Mouse (Mus musculus) thymus, adult 2 months (tissue): Measurements from ENCODE around the gene Bmt2. TPM values are rescaled to one million over a fixed set of nuclear protein-coding genes. Genes with fewer than 3 reads are reported as not detected.

Experiments
- DNase-seq: peaks from one replicate; pipeline ENCODE4 v3.0.0; 2021
- H3K27ac ChIP-seq: fragments of 200-500 bp; 2 replicates; pipeline ENCODE4 v1.5.1; 2012; ENCODE audit warnings: low read length, control low read depth; ENCODE audit not compliant: control insufficient read depth, insufficient read depth
- H3K27me3 ChIP-seq: fragments of 200-500 bp; 2 replicates; pipeline ENCODE4 v1.6.1; 2012; ENCODE audit warnings: mild to moderate bottlenecking, low read length, moderate library complexity, mixed read lengths; ENCODE audit not compliant: control insufficient read depth, insufficient read depth
- H3K36me3 ChIP-seq: fragments of 200-500 bp; 2 replicates; pipeline ENCODE4 v1.6.1; 2012; ENCODE audit warnings: mild to moderate bottlenecking, low read length, moderate library complexity; ENCODE audit not compliant: control insufficient read depth, insufficient read depth
- H3K4me1 ChIP-seq: fragments of 200-500 bp; replicated peaks from 2 replicates; pipeline ENCODE4 v1.6.1; 2012; ENCODE audit warnings: low read length; ENCODE audit not compliant: control insufficient read depth, insufficient read depth
- H3K4me3 ChIP-seq: fragments of 200-500 bp; 2 replicates; pipeline ENCODE4 v1.5.1; 2012; ENCODE audit warnings: mild to moderate bottlenecking, low read length, control low read depth, moderate library complexity; ENCODE audit not compliant: control insufficient read depth, insufficient read depth
- CTCF ChIP-seq: fragments of 200-500 bp; IDR thresholded peaks from 2 replicates; pipeline ENCODE4 v1.5.1; 2012; ENCODE audit warnings: mild to moderate bottlenecking, control low read depth, low read length, moderate library complexity, borderline replicate concordance; ENCODE audit not compliant: control insufficient read depth, poor library complexity, insufficient read depth; ENCODE audit errors: extremely low read depth
- POLR2A ChIP-seq: fragments of 200-500 bp; IDR thresholded peaks from 2 replicates; pipeline ENCODE4 v1.6.1; 2012; ENCODE audit warnings: mild to moderate bottlenecking, low read length, control low read depth, moderate library complexity; ENCODE audit not compliant: control insufficient read depth, poor library complexity, insufficient read depth; ENCODE audit errors: extremely low read depth
- WGBS: fragments of 180-500 bp; shearing (Covaris S2); methylation state at CpG from one replicate; pipeline ENCODE4 v1.1.7; 2018; 5-methylcytosine and 5-hydroxymethylcytosine counted together
- polyA plus RNA-seq: library from polyadenylated mRNA; depleted of rRNA; stranded (reverse); fragments of >200 nt; gene quantifications from 2 replicates; pipeline ENCODE4 v1.2.3, GENCODE M21; 2012; rRNA removed

Gene Bmt2
- polyA plus RNA-seq, 1 experiment, result 3.3 TPM

DNA sequence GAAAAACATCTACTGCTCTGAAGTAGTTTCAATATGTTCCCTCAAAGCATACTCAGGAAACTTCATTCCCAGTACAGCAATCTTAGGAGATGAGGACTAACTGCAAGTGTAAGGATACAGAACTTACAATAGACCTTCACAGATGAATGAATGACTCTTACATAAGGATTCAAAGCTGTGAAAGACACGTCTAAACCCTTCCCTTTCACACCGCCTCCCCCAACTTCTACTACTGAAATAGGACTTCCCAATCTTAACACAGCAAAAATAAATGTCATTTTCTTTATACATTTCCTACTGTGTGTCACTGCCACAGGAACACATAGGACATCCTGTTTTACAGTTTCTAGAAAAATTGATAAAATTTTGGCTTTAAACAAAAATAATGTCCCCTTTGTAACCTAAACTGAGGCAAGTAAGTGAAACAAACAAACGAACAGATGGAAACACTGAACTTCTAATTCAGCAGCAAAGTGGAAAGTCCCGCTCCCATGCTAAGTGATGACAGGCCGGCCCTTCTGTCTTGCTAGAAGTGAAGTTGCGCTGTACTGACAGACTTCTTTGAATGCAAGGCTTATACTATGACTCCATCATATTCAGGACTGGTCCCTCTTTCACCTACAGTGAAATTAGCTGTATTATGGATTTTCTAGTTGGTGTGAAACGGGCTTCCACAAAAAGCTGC is 79.4 kb downstream of the Bmt2 start:
- H3K27ac ChIP-seq, result no peak overlapping the region
- H3K36me3 ChIP-seq, result peaks cover 22% of the 10 kb centered on the region
- peaks cover 3% of the 10 kb centered on the region; the same call in 1 of the 2 replicates for H3K4me1 ChIP-seq
- TF ChIP-seq POLR2A, result no peak
- TF ChIP-seq CTCF, result no peak
- DNase-seq, result no peak
- no peak overlapping the region for H3K4me3 ChIP-seq
- H3K27me3 ChIP-seq, result no peaks in the 10 kb centered on the region
- WGBS, result 87% methylated on average over 7 of the region's 7 CpGs

DNA sequence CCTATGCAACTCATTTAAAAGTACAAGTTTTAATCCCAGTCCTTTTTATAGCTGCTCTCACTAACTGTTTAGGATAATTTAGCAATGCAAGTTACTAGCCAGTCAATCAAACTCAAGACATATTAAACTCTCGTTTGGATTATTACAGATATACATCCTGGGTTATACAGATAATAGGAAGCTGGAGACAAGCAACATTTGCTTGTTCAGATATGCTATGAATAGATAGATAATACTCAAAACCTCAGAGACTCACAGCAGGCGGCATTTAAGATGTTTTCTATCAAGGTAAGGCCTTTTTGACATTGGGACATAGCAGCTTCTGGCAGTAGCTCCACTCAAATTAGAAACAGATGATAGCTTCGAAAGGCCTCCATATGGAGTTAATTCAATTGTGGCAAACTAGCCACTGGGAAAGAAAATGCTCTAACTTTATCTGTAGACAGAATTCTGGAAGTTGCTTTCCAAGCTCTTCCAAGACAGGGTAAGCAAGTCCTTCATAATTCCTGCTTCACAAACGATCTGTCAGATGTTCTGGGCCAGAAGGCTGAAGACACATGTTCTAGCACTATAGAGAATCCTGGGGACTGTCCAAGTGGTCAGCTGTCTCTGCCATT is 84.9 kb downstream of the Bmt2 start:
- TF ChIP-seq CTCF, result no peak
- no peak for TF ChIP-seq POLR2A
- Histone ChIP-seq H3K4me1 (no peaks in the 10 kb centered on the region), H3K27ac (no peak overlapping the region), H3K27me3 (no peaks in the 10 kb centered on the region), H3K4me3 (no peak overlapping the region), H3K36me3 (peaks cover 36% of the 10 kb centered on the region)
- 96% methylated on average over 4 of the region's 4 CpGs for WGBS
- DNase-seq, result no peak

DNA sequence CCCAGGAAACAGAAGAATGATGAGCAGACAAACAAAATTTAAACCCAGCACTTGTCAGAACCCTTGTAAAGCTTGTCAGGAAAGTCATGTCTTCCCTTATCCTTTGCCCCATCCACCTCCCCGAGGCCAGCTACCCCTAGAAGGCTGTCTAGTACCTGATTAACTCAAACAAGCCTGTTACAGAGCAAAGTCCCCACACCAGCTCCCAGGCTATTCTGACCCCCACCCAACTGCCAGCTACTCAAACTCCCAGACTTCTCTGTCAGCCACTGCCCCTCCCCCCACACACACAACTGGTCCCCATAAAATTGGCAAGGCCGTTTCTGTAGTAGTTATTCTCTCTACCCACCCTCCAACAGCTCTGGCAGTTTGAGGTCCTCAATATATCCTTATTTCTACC is 91.2 kb downstream of the Bmt2 start:
- Histone ChIP-seq H3K4me1 (peaks cover 3% of the 10 kb centered on the region; the same call in 1 of the 2 replicates), H3K27me3 (no peaks in the 10 kb centered on the region), H3K36me3 (peaks cover 25% of the 10 kb centered on the region), H3K27ac (no peak overlapping the region), H3K4me3 (no peak overlapping the region)
- TF ChIP-seq CTCF (no peak), POLR2A (no peak)
- DNase-seq, result no peak
- 87% methylated on average over 2 of the region's 2 CpGs for WGBS

DNA sequence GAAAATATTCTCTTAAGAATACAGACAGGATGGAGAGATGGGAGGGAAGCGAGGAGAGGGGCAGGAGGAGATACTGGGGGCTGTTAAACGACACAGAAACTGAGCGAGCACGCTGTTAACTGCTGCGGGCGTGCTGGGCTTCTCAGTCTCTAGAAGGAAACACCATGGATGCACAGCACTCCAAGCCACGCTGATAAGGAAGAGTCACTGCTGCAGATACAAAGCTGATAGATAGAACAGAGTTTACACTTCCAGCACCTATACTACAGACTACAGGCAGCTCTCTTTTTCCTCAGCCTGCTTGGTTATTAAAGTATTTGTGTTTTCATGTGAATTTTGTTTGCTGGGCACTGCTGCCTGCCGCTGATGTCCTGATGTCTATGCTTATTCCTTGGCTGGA is 91.6 kb downstream of the Bmt2 start:
- TF ChIP-seq CTCF (no peak), POLR2A (no peak)
- WGBS, result 97% methylated on average over 8 of the region's 8 CpGs
- no peak for DNase-seq
- Histone ChIP-seq H3K27ac (no peak overlapping the region), H3K4me3 (no peak overlapping the region), H3K36me3 (peaks cover 21% of the 10 kb centered on the region), H3K27me3 (no peaks in the 10 kb centered on the region), H3K4me1 (peaks cover 3% of the 10 kb centered on the region; the same call in 1 of the 2 replicates)

- TF ChIP-seq CTCF, result no peak
- H3K36me3 ChIP-seq, result peaks cover 12% of the 10 kb centered on the region
- H3K27me3 ChIP-seq, result no peaks in the 10 kb centered on the region
- H3K4me3 ChIP-seq, result no peak overlapping the region
- no peak overlapping the region for H3K27ac ChIP-seq
- DNase-seq, result no peak
- 95% methylated on average over 6 of the region's 6 CpGs for WGBS
- H3K4me1 ChIP-seq, result peaks cover 3% of the 10 kb centered on the region; the same call in 1 of the 2 replicates
These were observed 93.0 kb downstream of the Bmt2 start for GRCm38 (mm10) chr6:13584788-13585187.

- Histone ChIP-seq H3K36me3 (peaks cover 4% of the 10 kb centered on the region; the same call in 1 of the 2 replicates), H3K4me1 (peaks cover 3% of the 10 kb centered on the region; the same call in 1 of the 2 replicates)
These were observed 95.7 kb downstream of the Bmt2 start for GRCm38 (mm10) chr6:13582075-13582474.

More at GRCm38 (mm10) chr6:13582075-13582474, 95.7 kb downstream of the Bmt2 start:
- Histone ChIP-seq H3K27ac (no peak overlapping the region), H3K4me3 (no peak overlapping the region), H3K27me3 (no peaks in the 10 kb centered on the region)
- TF ChIP-seq CTCF, result no peak
- no peak for TF ChIP-seq POLR2A
- WGBS, result 94% methylated on average over 1 of the region's 1 CpGs
- no peak for DNase-seq

Other genes with a start within 250 kb of the Bmt2 start
- 11.3 and 12.4 TPM in 2 replicates for gene Tmem168, start 69.9 kb downstream of the Bmt2 start, polyA plus RNA-seq
- gene Gpr85, start 162.0 kb upstream of the Bmt2 start, polyA plus RNA-seq, result 0.23 and 0.30 TPM in 2 replicates
- 22.5 and 30.0 TPM in 2 replicates for gene 2610001J05Rik, start 193.6 kb upstream of the Bmt2 start, polyA plus RNA-seq